Comparison of ENCODE assay signal across 25 mouse cellular contexts in the genomic region with DNA sequence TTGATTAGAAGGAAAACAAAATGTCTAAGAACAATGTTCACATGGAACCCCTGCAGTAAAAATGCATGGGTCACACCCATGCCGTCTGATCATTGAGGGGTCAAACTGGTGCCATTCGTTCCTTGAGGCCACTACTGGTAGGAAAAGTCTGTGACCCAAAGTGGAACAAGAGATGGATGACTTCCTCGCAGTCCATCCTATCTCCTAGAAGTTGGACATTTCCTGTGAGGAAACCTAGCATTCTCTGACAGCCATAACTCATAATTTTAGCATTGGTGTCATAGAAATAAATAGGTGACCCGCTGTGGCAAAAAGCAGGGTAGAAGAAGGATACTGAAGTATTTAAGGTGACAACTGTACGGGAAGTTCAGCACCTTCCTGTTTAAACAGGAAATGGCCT. TPM values are rescaled to one million over a fixed set of nuclear protein-coding genes. Genes with fewer than 3 reads are reported as not detected.
DNase-seq lines count a peak whose midpoint lies in the region; ATAC-seq and TF ChIP-seq lines count a peak whose summit lies in the region.
"Had no signal": no experiment of that assay in that cellular context is flagged by ENCODE, and none has a peak within 500 bp of the region (broad histone marks: within the 10 kb centered on the region; RNA-seq: fewer than 3 reads in every experiment).

No protein-coding gene starts in this region.

- H3K79me2 ChIP-seq in heart, adult 2 months (replicated peaks; ENCODE audit: control insufficient read depth, insufficient read depth, low read length) = no peaks in the 10 kb centered on the region

- H3K9me3 ChIP-seq in kidney, postnatal 0 days (replicated peaks; ENCODE audit: low read length) = no peaks in the 10 kb centered on the region
- no peaks in the 10 kb centered on the region for H3K9me3 ChIP-seq in hindbrain, embryonic 10.5 days
- H3K9me3 ChIP-seq: embryonic facial prominence, embryonic 15.5 days; limb, embryonic 15.5 days; midbrain, embryonic 10.5 days had no signal

- no peak for TF ChIP-seq POLR2A in heart, adult 2 months (IDR thresholded peaks at IDR 0.05; ENCODE audit: insufficient read depth, low read depth, low read length)

- DNase-seq in heart, adult 2 months = no peak
- DNase-seq in heart, adult 11 months = no peak
- peak; percentile 31 for DNase-seq in kidney, adult 11 months
- DNase-seq in kidney, postnatal 4 days = no peak
- DNase-seq in kidney, postnatal 0 days (ENCODE audit: low spot score) = peak; percentile 57
- DNase-seq in hindbrain, embryonic 10.5 days (ENCODE audit: low spot score) = no peak
- DNase-seq: adrenal gland, postnatal 36 days; cerebellum, adult 11 months; cerebellum, adult 9-11 months; gastrocnemius, postnatal 14 days; heart, adult 18-20 months; lung, postnatal 10 days; right cerebral cortex, adult 18-20 months; right cerebral cortex, postnatal 4 days had no signal

- no peak for TF ChIP-seq EP300 in heart, adult 2 months (IDR thresholded peaks at IDR 0.05; ENCODE audit: insufficient read depth, low read depth, low read length)

- H3K27me3 ChIP-seq in heart, adult 2 months (ENCODE audit: control insufficient read depth, insufficient read depth, low read length) = no peaks in the 10 kb centered on the region
- no peaks in the 10 kb centered on the region for H3K27me3 ChIP-seq in kidney, postnatal 0 days (ENCODE audit: insufficient read depth, low read length)
- no peaks in the 10 kb centered on the region for H3K27me3 ChIP-seq in hindbrain, embryonic 10.5 days (ENCODE audit: insufficient read depth, poor library complexity, severe bottlenecking)
- H3K27me3 ChIP-seq: embryonic facial prominence, embryonic 15.5 days; limb, embryonic 15.5 days had no signal

- H3K27ac ChIP-seq in heart, adult 2 months = peak overlapping the region; percentile 32
- H3K27ac ChIP-seq in brown adipose tissue, adult 24 weeks (replicated peaks; ENCODE audit: low read depth, low read length) = peak overlapping the region; percentile 61
- H3K27ac ChIP-seq in kidney, postnatal 0 days = no peak overlapping the region
- H3K27ac ChIP-seq in hindbrain, embryonic 10.5 days = no peak overlapping the region
- H3K27ac ChIP-seq: embryonic facial prominence, embryonic 15.5 days; hindbrain, embryonic 14.5 days; limb, embryonic 15.5 days; liver, embryonic 14.5 days; midbrain, embryonic 10.5 days had no signal

- WGBS in heart, adult 2 months = 45% methylated on average over 5 of the region's 5 CpGs
- 61% methylated on average over 5 of the region's 5 CpGs for WGBS in kidney, postnatal 0 days
- WGBS in hindbrain, embryonic 10.5 days = 86% methylated on average over 5 of the region's 5 CpGs

- H3K4me1 ChIP-seq in heart, adult 2 months (ENCODE audit: control insufficient read depth, insufficient read depth, low read length) = peaks cover 14% of the 10 kb centered on the region
- peaks cover 27% of the 10 kb centered on the region for H3K4me1 ChIP-seq in brown adipose tissue, adult 24 weeks (ENCODE audit: control insufficient read depth, insufficient read depth, insufficient read length, low read length)
- H3K4me1 ChIP-seq in kidney, postnatal 0 days (replicated peaks; ENCODE audit: insufficient read depth, low read length) = no peaks in the 10 kb centered on the region; the same call in 1 of the 2 replicates
- peaks cover 25% of the 10 kb centered on the region for H3K4me1 ChIP-seq in hindbrain, embryonic 10.5 days (replicated peaks)
- H3K4me1 ChIP-seq: embryonic facial prominence, embryonic 15.5 days had no signal

- no peak overlapping the region for H3K9ac ChIP-seq in heart, adult 2 months (ENCODE audit: low read depth, low read length)
- no peak overlapping the region for H3K9ac ChIP-seq in kidney, postnatal 0 days (ENCODE audit: low read depth, low read length)
- H3K9ac ChIP-seq: embryonic facial prominence, embryonic 15.5 days; hindbrain, embryonic 14.5 days; limb, embryonic 15.5 days; liver, embryonic 14.5 days had no signal

- ATAC-seq in kidney, postnatal 0 days (replicated peaks; ENCODE audit: low FRiP score, low read depth) = no peak
- ATAC-seq: CD4-positive, CD25-positive, alpha-beta regulatory T cell, adult 4 months; forebrain, embryonic 14.5 days; inflammation-experienced regulatory T-cells, adult 6 months; midbrain, embryonic 16.5 days had no signal

- intact Hi-C loops in heart, adult 2 months (cut with DNase I) = no loop called here

- TF ChIP-seq CTCF in heart, adult 2 months (IDR thresholded peaks at IDR 0.05) = no peak
- TF ChIP-seq CTCF in kidney, postnatal 0 days (IDR thresholded peaks at IDR 0.05; ENCODE audit: low read depth) = no peak

- H3K4me3 ChIP-seq in heart, adult 2 months = no peak overlapping the region
- no peak overlapping the region for H3K4me3 ChIP-seq in brown adipose tissue, adult 24 weeks (ENCODE audit: insufficient read depth, low read depth, low read length)
- H3K4me3 ChIP-seq in kidney, postnatal 0 days (replicated peaks; ENCODE audit: low read depth, low read length) = no peak overlapping the region
- H3K4me3 ChIP-seq in hindbrain, embryonic 10.5 days = no peak overlapping the region
- H3K4me3 ChIP-seq: embryonic facial prominence, embryonic 15.5 days; limb, embryonic 15.5 days; midbrain, embryonic 10.5 days had no signal

- H3K4me2 ChIP-seq in kidney, postnatal 0 days (ENCODE audit: low read length) = no peak overlapping the region
- H3K4me2 ChIP-seq: embryonic facial prominence, embryonic 15.5 days; hindbrain, embryonic 14.5 days; limb, embryonic 15.5 days had no signal

- H3K36me3 ChIP-seq in heart, adult 2 months (ENCODE audit: control insufficient read depth, insufficient read depth, low read length) = peaks cover 2% of the 10 kb centered on the region; the same call in 1 of the 2 replicates
- no peaks in the 10 kb centered on the region for H3K36me3 ChIP-seq in kidney, postnatal 0 days (ENCODE audit: insufficient read depth, low read length)
- no peaks in the 10 kb centered on the region for H3K36me3 ChIP-seq in hindbrain, embryonic 10.5 days
- H3K36me3 ChIP-seq: embryonic facial prominence, embryonic 15.5 days; limb, embryonic 15.5 days; midbrain, embryonic 10.5 days had no signal

RNA-seq across cellular contexts. Expression of a gene that starts 41.4 kb away (rescaled TPM):
- 10 to 100 TPM; 12.1 to 12.9 TPM for total RNA-seq in heart, adult 2 months (2021)
- polyA plus RNA-seq in heart, adult 2 months (2012; rRNA removed) = 8.2 and 8.7 TPM in 2 replicates
- 11.3 and 19.5 TPM in 2 replicates for polyA plus RNA-seq in brown adipose tissue, adult 24 weeks (2012; ENCODE audit: insufficient read depth, insufficient read length, missing spikeins)
- 9.8 and 10.7 TPM in 2 replicates for polyA plus RNA-seq in kidney, postnatal 0 days (2015; fragmentation: Nextera tagmentation; extraction: Ambion mirVana)
- 3.0 and 5.1 TPM in 2 replicates for polyA plus RNA-seq in hindbrain, embryonic 10.5 days (2016; fragmentation: Nextera tagmentation; extraction: Ambion mirVana)
- total RNA-seq: common myeloid progenitor, adult 5-6 weeks had no signal

Comparison
In these comparisons a context has a peak if more than half of its experiments do, and no peak if none do; other contexts are left out.
1. DNase-seq: peak in kidney, adult 11 months (single experiment) and kidney, postnatal 0 days (single experiment); none in heart, adult 2 months (0 of 2), heart, adult 11 months (single experiment), kidney, postnatal 4 days (0 of 2) and hindbrain, embryonic 10.5 days (single experiment).
2. H3K27ac ChIP-seq: peak in heart, adult 2 months (single experiment) and brown adipose tissue, adult 24 weeks (single experiment); none in kidney, postnatal 0 days (single experiment) and hindbrain, embryonic 10.5 days (single experiment).